Mouse (Mus musculus): Measurements from ENCODE around the gene Borcs5. TPM values are rescaled to one million over a fixed set of nuclear protein-coding genes. Genes with fewer than 3 reads are reported as not detected.

Gene Borcs5
- polyA plus RNA-seq, 1 experiment from 2014 or later, result 14.1 TPM

DNA sequence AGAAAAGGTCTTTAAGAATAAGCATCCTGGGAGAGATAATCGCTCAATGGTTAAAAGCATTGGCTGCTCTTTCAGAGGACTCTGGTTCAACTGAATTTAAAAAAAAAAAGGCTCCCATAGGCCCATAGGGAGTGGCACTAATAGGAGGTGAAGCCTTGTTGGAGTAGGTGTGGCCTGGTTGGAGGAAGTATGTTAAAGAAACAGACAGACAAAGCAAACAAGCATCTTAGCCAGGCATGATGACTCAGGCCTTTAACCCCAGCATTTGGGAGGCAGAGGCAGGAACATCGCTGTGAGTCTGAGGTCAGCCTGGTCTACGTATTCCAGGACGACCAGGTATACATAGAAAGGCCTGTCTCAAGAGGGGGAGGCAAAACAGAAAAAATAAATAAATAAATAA is 114.1 kb downstream of the Borcs5 start:
- 71% methylated on average over 4 of the region's 4 CpGs for WGBS (ENCODE audit: insufficient replicate concordance)
- peak; percentile 80 for ATAC-seq
- no peak overlapping the region for H3K27ac ChIP-seq
- peaks cover 29% of the 10 kb centered on the region for H3K36me3 ChIP-seq
- H3K4me1 ChIP-seq, result peaks cover 28% of the 10 kb centered on the region
- H3K4me3 ChIP-seq, result no peak overlapping the region
- no peaks in the 10 kb centered on the region for H3K27me3 ChIP-seq (replicated peaks)
- H3K9me3 ChIP-seq (replicated peaks), result no peaks in the 10 kb centered on the region
- no peak overlapping the region for H3K9ac ChIP-seq
- no peak overlapping the region for H3K4me2 ChIP-seq

DNA sequence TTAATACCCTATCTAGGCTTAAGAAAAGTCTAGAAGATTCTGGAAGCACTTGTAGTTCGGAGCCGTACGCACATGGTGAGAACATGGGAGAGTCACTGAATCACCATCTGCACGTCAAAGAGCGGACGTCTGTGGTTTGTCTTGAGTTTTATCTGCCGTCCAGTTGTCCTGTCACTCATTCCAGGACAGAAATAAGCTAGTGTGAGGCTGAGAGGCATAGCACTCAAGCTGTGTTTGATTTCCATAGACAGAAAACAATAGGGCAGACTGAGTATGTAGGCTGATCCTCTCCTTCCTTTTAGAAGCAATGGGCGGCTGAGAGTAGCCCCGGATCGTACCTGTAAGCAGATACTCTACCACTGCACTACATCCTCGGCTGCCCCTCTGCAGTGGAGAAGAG is 114.5 kb downstream of the Borcs5 start:
- Histone ChIP-seq H3K4me1 (peaks cover 28% of the 10 kb centered on the region), H3K4me3 (no peak overlapping the region), H3K4me2 (no peak overlapping the region), H3K27ac (peak overlapping the region; percentile 31; the same call in 1 of the 2 replicates), H3K9me3 (replicated peaks) (no peaks in the 10 kb centered on the region), H3K36me3 (peaks cover 33% of the 10 kb centered on the region), H3K27me3 (replicated peaks) (no peaks in the 10 kb centered on the region), H3K9ac (no peak overlapping the region)
- ATAC-seq, result peak; percentile 35; the same call in 1 of the 2 replicates
- 59% methylated on average over 11 of the region's 11 CpGs for WGBS (ENCODE audit: insufficient replicate concordance)

DNA sequence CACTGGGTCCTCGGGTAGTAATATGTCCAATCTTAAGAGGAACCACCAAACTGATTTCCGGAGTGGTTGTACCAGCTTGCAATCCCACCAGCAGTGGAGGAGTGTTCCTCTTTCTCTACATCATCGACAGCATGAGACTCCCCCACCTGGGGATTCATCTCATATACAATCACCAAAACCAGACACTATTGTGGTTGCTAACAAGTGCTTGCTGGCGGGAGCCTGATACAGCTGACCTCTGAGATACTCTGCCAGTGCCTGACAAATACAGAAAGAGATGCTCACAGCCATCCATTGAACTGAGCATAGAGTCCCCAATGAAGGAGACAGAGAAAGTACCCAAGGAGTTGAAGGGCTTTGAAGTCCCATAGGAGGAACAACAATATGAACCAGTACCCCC is 116.7 kb downstream of the Borcs5 start:
- Histone ChIP-seq H3K4me2 (no peak overlapping the region), H3K4me1 (peaks cover 24% of the 10 kb centered on the region), H3K4me3 (no peak overlapping the region), H3K9me3 (replicated peaks) (no peaks in the 10 kb centered on the region), H3K36me3 (peaks cover 35% of the 10 kb centered on the region), H3K27me3 (replicated peaks) (no peaks in the 10 kb centered on the region), H3K9ac (no peak overlapping the region), H3K27ac (no peak overlapping the region)
- no peak for ATAC-seq
- WGBS (ENCODE audit: insufficient replicate concordance), result 37% methylated on average over 4 of the region's 4 CpGs

Other genes starting within 250 kb of the Borcs5 start
- 0.38 and 0.41 TPM in 2 replicates for gene Bcl2l14, start 243.2 kb upstream of the Borcs5 start, polyA plus RNA-seq (2016; fragmentation: Nextera tagmentation; extraction: Ambion mirVana)
- gene Lrp6, start 72.5 kb upstream of the Borcs5 start, polyA plus RNA-seq (2016; fragmentation: Nextera tagmentation; extraction: Ambion mirVana), result 12.6 and 13.1 TPM in 2 replicates
- 0.74 and 0.85 TPM in 2 replicates for gene Mansc1, start 7.0 kb upstream of the Borcs5 start, polyA plus RNA-seq (2016; fragmentation: Nextera tagmentation; extraction: Ambion mirVana)
- 6.6 and 6.7 TPM in 2 replicates for gene Dusp16, start 153.1 kb downstream of the Borcs5 start, polyA plus RNA-seq (2016; fragmentation: Nextera tagmentation; extraction: Ambion mirVana)
- 1.2 and 1.8 TPM in 2 replicates for gene Crebl2, start 190.6 kb downstream of the Borcs5 start, polyA plus RNA-seq (2016; fragmentation: Nextera tagmentation; extraction: Ambion mirVana)

Measured in liver, embryonic 12.5 days (tissue).